Mouse (Mus musculus): Measurements from ENCODE around the gene Zfp111. TPM values are rescaled to one million over a fixed set of nuclear protein-coding genes. Genes with fewer than 3 reads are reported as not detected.

Gene Zfp111
- 10.7 and 11.9 TPM in 2 replicates for polyA plus RNA-seq (2016; fragmentation: Nextera tagmentation; extraction: Ambion mirVana)

- no peak within 1 kb of the TSS for H3K9ac ChIP-seq
- H3K27me3 ChIP-seq = no peaks in the 10 kb centered on the region
- H3K9me3 ChIP-seq = no peaks in the 10 kb centered on the region
- no peak for ATAC-seq (ENCODE audit: low FRiP score)
- no peaks in the 10 kb centered on the region for H3K36me3 ChIP-seq (replicated peaks)
- no peak within 1 kb of the TSS for H3K27ac ChIP-seq
- H3K4me1 ChIP-seq = peaks cover 5% of the 10 kb centered on the region
- no peak within 1 kb of the TSS for H3K4me2 ChIP-seq
- WGBS = 78% methylated on average over 5 of the region's 5 CpGs
- no peak within 1 kb of the TSS for H3K4me3 ChIP-seq (replicated peaks)
Observed at GRCm38 (mm10) chr7:24211343-24211742, at the start of gene Zfp111. Gene Zfp111 (minus strand): TSS chr7:24211443.

GRCm38 (mm10) chr7:24260000-24260312, 48.7 kb upstream of the Zfp111 start:
- no peak overlapping the region for H3K9ac ChIP-seq
- H3K27me3 ChIP-seq = no peaks in the 10 kb centered on the region
- ATAC-seq (ENCODE audit: low FRiP score) = no peak
- WGBS = 91% methylated on average over 4 of the region's 4 CpGs
- H3K4me1 ChIP-seq = peaks cover 5% of the 10 kb centered on the region
- no peak overlapping the region for H3K4me2 ChIP-seq
- H3K27ac ChIP-seq = no peak overlapping the region
- no peak overlapping the region for H3K4me3 ChIP-seq (replicated peaks)
- H3K9me3 ChIP-seq = no peaks in the 10 kb centered on the region
- peaks cover 20% of the 10 kb centered on the region for H3K36me3 ChIP-seq (replicated peaks)

GRCm38 (mm10) chr7:24259306-24259999, 48.2 kb upstream of the Zfp111 start:
- Histone ChIP-seq H3K27ac (no peak overlapping the region), H3K4me2 (no peak overlapping the region), H3K4me1 (peaks cover 7% of the 10 kb centered on the region), H3K9ac (no peak overlapping the region), H3K4me3 (replicated peaks) (no peak overlapping the region), H3K36me3 (replicated peaks) (peaks cover 20% of the 10 kb centered on the region), H3K27me3 (no peaks in the 10 kb centered on the region), H3K9me3 (no peaks in the 10 kb centered on the region)
- ATAC-seq (ENCODE audit: low FRiP score) = no peak
- 91% methylated on average over 13 of the region's 13 CpGs for WGBS

- ATAC-seq (ENCODE audit: low FRiP score) = peak; percentile 93
- Histone ChIP-seq H3K4me1 (peaks cover 10% of the 10 kb centered on the region), H3K27ac (peak within 1 kb of the TSS; percentile 10; the same call in 1 of the 2 replicates), H3K27me3 (no peaks in the 10 kb centered on the region), H3K36me3 (replicated peaks) (no peaks in the 10 kb centered on the region), H3K4me3 (replicated peaks) (peak within 1 kb of the TSS; percentile 42), H3K4me2 (peak within 1 kb of the TSS; percentile 50), H3K9ac (peak within 1 kb of the TSS; percentile 48), H3K9me3 (no peaks in the 10 kb centered on the region)
- WGBS = 24% methylated on average over 21 of the region's 21 CpGs
Observed at GRCm38 (mm10) chr7:24254633-24255474, 43.6 kb upstream of the Zfp111 start, which contains the start of gene Zfp108. Gene Zfp108 (plus strand): TSS chr7:24254794.

GRCm38 (mm10) chr7:24253779-24254615, 42.8 kb upstream of the Zfp111 start:
- WGBS = 65% methylated on average over 9 of the region's 9 CpGs
- peaks cover 10% of the 10 kb centered on the region for H3K4me1 ChIP-seq
- H3K27ac ChIP-seq = no peak overlapping the region
- peak overlapping the region; percentile 50 for H3K4me2 ChIP-seq
- no peak overlapping the region; the same call in 1 of the 2 replicates for H3K9ac ChIP-seq
- peak; percentile 58 for ATAC-seq (ENCODE audit: low FRiP score)
- H3K36me3 ChIP-seq (replicated peaks) = no peaks in the 10 kb centered on the region
- H3K9me3 ChIP-seq = no peaks in the 10 kb centered on the region
- H3K4me3 ChIP-seq (replicated peaks) = peak overlapping the region; percentile 42
- H3K27me3 ChIP-seq = no peaks in the 10 kb centered on the region

GRCm38 (mm10) chr7:24237040-24237791, 26.0 kb upstream of the Zfp111 start, which contains the start of gene Zfp109:
Gene Zfp109 (minus strand): TSS chr7:24237560.
- peak within 1 kb of the TSS; percentile 62 for H3K4me2 ChIP-seq
- H3K4me1 ChIP-seq = peaks cover 6% of the 10 kb centered on the region
- no peak within 1 kb of the TSS for H3K27ac ChIP-seq
- H3K9me3 ChIP-seq = no peaks in the 10 kb centered on the region
- ATAC-seq (ENCODE audit: low FRiP score) = peak; percentile 91
- peak within 1 kb of the TSS; percentile 66 for H3K9ac ChIP-seq
- peaks cover under 1% of the 10 kb centered on the region; the same call in 1 of the 2 replicates for H3K36me3 ChIP-seq (replicated peaks)
- 6% methylated on average over 28 of the region's 28 CpGs for WGBS
- H3K4me3 ChIP-seq (replicated peaks) = peak within 1 kb of the TSS; percentile 71
- H3K27me3 ChIP-seq = 0 out of 2 replicates have a peak, but pooled peaks cover 4% of the 10 kb centered on the region

GRCm38 (mm10) chr7:24210296-24210695, 947 bp downstream of the Zfp111 start:
- WGBS = 86% methylated on average over 2 of the region's 2 CpGs
- no peak overlapping the region for H3K9ac ChIP-seq
- no peak overlapping the region for H3K4me2 ChIP-seq

GRCm38 (mm10) chr7:24208282-24208886, 2.9 kb downstream of the Zfp111 start:
- WGBS = 65% methylated on average over 7 of the region's 7 CpGs
- Histone ChIP-seq H3K9ac (no peak overlapping the region), H3K4me3 (replicated peaks) (peak overlapping the region; percentile 63), H3K4me1 (peaks cover 5% of the 10 kb centered on the region), H3K27ac (no peak overlapping the region), H3K9me3 (no peaks in the 10 kb centered on the region), H3K27me3 (no peaks in the 10 kb centered on the region), H3K36me3 (replicated peaks) (peaks cover 16% of the 10 kb centered on the region), H3K4me2 (peak overlapping the region; percentile 74)
- ATAC-seq (ENCODE audit: low FRiP score) = peak; percentile 59

More at GRCm38 (mm10) chr7:24210296-24210695, 947 bp downstream of the Zfp111 start:
- Histone ChIP-seq H3K36me3 (replicated peaks) (peaks cover 8% of the 10 kb centered on the region), H3K9me3 (no peaks in the 10 kb centered on the region), H3K4me3 (replicated peaks) (no peak overlapping the region), H3K4me1 (peaks cover 5% of the 10 kb centered on the region), H3K27ac (no peak overlapping the region), H3K27me3 (no peaks in the 10 kb centered on the region)
- no peak for ATAC-seq (ENCODE audit: low FRiP score)

GRCm38 (mm10) chr7:24207488-24208261, 3.6 kb downstream of the Zfp111 start:
- H3K36me3 ChIP-seq (replicated peaks) = peaks cover 21% of the 10 kb centered on the region
- peaks cover 5% of the 10 kb centered on the region for H3K4me1 ChIP-seq
- ATAC-seq (ENCODE audit: low FRiP score) = peak; percentile 92
- H3K4me3 ChIP-seq (replicated peaks) = peak overlapping the region; percentile 63
- no peaks in the 10 kb centered on the region for H3K27me3 ChIP-seq
- H3K9me3 ChIP-seq = no peaks in the 10 kb centered on the region
- 16% methylated on average over 24 of the region's 24 CpGs for WGBS
- 0 out of 2 replicates have a peak overlapping the region, but pooled peaks have one; percentile 36 for H3K27ac ChIP-seq
- peak overlapping the region; percentile 74 for H3K4me2 ChIP-seq
- H3K9ac ChIP-seq = peak overlapping the region; percentile 84

- no peak overlapping the region for H3K4me3 ChIP-seq (replicated peaks)
- H3K27me3 ChIP-seq = no peaks in the 10 kb centered on the region
- H3K4me2 ChIP-seq = no peak overlapping the region
- ATAC-seq (ENCODE audit: low FRiP score) = no peak
- H3K9ac ChIP-seq = no peak overlapping the region
- H3K9me3 ChIP-seq = peaks cover 11% of the 10 kb centered on the region
- peaks cover 65% of the 10 kb centered on the region for H3K36me3 ChIP-seq (replicated peaks)
- 94% methylated on average over 4 of the region's 4 CpGs for WGBS
- no peaks in the 10 kb centered on the region for H3K4me1 ChIP-seq
- no peak overlapping the region for H3K27ac ChIP-seq
Observed at GRCm38 (mm10) chr7:24196961-24197360, 14.3 kb downstream of the Zfp111 start.

Data from forebrain, embryonic 12.5 days (tissue).